Mouse (Mus musculus): ENCODE results near the gene Gas6. TPM values are rescaled to one million over a fixed set of nuclear protein-coding genes. Genes with fewer than 3 reads are reported as not detected.

Gas6 gene
- polyA plus RNA-seq, 1 experiment from 2014 or later = 101 TPM

DNA sequence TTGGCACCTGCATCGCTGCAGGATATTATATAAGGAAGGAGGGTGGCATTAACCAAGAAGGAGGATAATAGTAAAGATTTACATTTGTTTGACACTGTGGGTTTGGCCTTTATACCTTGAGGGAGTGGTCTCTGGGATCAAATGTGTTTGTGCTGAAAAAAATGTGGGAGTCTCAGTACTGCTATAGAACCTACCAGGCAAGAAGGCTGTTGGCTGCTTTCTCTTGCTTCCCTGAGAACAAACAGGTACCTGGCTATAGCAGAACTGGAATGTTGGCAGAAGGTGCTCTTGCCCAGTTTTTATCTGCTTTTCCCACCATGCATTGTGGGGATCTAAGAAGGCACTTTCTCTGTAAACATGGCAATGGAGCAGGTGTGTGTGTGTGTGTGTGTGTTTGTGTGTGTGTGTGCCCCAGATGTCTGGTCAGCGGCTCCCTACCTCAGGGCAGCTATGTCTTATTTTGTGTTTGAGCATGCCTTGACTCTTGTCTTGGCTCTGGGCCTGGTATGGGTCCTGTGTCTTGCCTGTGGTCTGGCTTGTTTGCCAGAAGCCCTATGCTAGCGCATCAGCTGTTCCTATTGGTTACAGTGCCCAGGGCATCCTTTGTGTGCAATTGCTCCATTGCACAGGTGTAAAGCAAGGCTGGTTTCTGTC lies 13.1 kb upstream of the Gas6 start:
- CTCF ChIA-PET = no interaction called here
- POLR2A ChIA-PET = interaction anchor here (0.6 kb wide), 1 partner anchor 10 kb away, joined by 3 read pairs; no protein-coding TSS in a partner anchor
- ATAC-seq = no peak

DNA sequence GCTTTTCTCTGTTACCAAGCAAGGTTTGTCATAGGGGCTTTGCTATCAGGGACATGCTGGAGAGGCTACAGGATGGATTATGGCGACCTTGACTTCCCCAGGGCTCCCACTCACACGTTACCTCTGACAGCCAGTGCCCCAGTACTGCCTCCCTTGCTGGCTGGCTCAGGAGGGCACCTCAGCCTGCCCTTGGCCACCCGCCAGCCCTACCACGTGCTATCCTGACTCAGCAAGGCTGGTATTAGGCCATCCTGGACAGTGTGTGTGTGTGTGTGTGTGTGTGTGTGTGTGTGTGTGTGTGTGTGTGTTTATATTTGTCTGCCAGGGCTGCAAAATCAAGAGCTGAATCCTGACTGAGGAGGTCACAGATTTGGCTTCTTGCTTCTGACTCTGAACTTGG lies 12.6 kb upstream of the Gas6 start:
- peak; percentile 45 for ATAC-seq
- TF ChIP-seq CTCF (IDR thresholded peaks at IDR 0.05) = no peak
- no peaks in the 10 kb centered on the region for H3K27me3 ChIP-seq
- ChIA-PET CTCF (no interaction called here), POLR2A (interaction anchor here (0.6 to 1.0 kb wide), 2 partner anchors 10 to 29 kb away, joined by 3 read pairs; no protein-coding TSS in a partner anchor)
- in situ Hi-C loops (cut with MboI; ENCODE audit: low pct_unique_long_range_greater_than_20kb) = no loop called here
- peak; percentile 78 for DNase-seq (ENCODE audit: low read depth, low spot score)

More for the DNA sequence above, 13.1 kb upstream of the Gas6 start:
- DNase-seq (ENCODE audit: low read depth, low spot score) = no peak
- H3K27me3 ChIP-seq = no peaks in the 10 kb centered on the region
- TF ChIP-seq CTCF (IDR thresholded peaks at IDR 0.05) = no peak
- in situ Hi-C loops (cut with MboI; ENCODE audit: low pct_unique_long_range_greater_than_20kb) = no loop called here

DNA sequence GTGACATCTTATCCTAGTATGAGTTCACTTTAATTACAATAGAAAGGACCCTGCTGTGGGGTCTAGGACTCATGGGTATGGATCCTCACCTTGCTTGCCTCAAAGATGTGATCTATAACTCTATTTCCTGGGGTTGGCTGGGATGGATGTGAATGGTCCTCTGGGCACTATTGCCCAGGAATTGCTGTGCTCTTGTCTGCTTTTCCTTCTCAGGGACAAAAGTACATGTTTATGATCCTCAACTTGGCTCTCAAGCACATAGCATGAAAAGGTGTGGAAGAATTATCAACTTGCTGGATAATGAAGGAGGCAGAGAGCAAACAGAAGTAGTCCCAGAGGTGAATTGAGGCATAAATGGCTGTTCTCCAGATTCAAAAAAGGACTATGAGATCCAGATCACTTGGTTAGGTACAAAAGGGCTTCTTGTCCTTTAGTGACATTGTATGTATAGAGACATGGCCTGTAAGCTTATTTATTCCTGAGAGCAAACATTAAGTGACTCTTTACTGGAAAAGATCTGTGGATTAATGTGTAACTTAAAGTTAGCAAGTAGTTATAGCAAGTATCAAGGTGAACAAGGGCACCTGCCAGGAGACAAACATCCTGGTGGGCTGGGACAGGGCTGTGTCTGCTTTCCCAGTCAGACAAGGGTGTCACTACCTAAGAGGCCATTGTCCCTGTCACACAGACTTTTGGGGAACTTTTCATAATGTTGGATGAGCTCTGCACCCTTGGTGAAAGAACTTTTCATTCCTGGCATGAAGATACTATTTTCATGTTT lies 10.8 kb upstream of the Gas6 start:
- ChIA-PET CTCF (no interaction called here), POLR2A (interaction anchor here (0.6 kb wide), 1 partner anchor 19 kb away, joined by 3 read pairs; no protein-coding TSS in a partner anchor)
- in situ Hi-C loops (cut with MboI; ENCODE audit: low pct_unique_long_range_greater_than_20kb) = no loop called here
- TF ChIP-seq CTCF (IDR thresholded peaks at IDR 0.05) = no peak
- DNase-seq (ENCODE audit: low read depth, low spot score) (no peak), ATAC-seq (no peak)
- H3K27me3 ChIP-seq = no peaks in the 10 kb centered on the region

DNA sequence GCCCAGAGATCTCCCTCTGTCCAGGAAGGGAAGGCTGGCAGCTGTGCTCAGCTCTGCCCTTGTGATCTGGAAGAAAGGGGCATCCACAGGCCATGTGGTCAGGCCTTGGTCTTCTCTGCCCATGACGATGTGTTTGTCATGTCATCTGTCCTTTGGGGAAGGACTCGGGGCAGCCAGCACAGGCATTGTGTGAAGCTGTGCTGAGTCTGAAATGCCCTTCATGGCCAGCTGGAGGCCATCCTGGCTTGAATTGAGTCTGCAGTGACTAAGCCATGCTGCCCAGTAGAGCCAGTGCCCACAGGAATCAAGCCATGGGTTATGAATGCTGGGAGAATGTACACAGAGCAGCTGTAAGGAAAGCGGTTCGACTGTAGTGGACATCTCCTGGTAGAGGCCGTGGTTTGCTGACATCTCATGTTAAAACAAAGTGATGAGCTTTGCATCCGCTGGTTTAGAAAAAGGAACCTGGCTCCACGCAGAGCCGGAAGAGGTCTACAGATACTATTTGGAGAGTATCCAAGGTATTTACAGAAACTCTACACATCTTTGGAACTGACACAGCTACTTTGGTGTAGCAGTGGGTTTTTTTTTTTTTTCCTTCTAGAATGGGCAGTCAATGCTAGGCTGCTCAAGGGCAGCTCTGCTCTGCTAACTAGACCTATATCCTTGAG lies 9.8 kb upstream of the Gas6 start:
- ATAC-seq = peak; percentile 51
- no peak for DNase-seq (ENCODE audit: low read depth, low spot score)

DNA sequence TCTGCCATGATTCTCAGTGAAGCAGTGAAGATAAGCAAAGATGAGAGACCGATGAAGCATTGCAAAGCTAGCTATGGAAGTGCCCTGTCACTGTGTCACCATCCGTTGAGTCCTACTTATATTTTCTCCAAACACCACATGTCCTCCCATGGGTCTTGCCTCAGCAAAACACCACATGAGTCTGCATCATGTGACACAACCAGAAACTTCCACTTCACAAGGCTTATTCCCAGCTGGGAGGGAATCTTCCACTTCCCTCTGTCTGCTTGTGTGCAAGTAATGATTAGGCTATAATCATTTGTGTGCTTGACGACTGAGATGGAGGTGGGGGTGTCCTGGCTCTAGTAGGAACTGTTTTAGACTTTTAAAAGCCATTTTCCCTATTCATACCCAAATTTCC lies 6.9 kb upstream of the Gas6 start:
- no peak for DNase-seq (ENCODE audit: low read depth, low spot score)
- ChIA-PET POLR2A (no interaction called here), CTCF (no interaction called here)
- in situ Hi-C loops (cut with MboI; ENCODE audit: low pct_unique_long_range_greater_than_20kb) = no loop called here
- no peak for ATAC-seq
- H3K27me3 ChIP-seq = no peaks in the 10 kb centered on the region
- TF ChIP-seq CTCF (IDR thresholded peaks at IDR 0.05) = no peak

More for the DNA sequence above, 9.8 kb upstream of the Gas6 start:
- POLR2A ChIA-PET = interaction anchor here (0.9 kb wide), 1 partner anchor 12 kb away, joined by 6 read pairs; no protein-coding TSS in a partner anchor
- peak; percentile 16 for TF ChIP-seq CTCF (IDR thresholded peaks at IDR 0.05)
- CTCF ChIA-PET = interaction anchor here (1.0 to 2.2 kb wide), 3 partner anchors 9 to 45 kb away, joined by 3 to 11 read pairs (median 4); no protein-coding TSS in a partner anchor
- no peaks in the 10 kb centered on the region for H3K27me3 ChIP-seq
- in situ Hi-C loops (cut with MboI; ENCODE audit: low pct_unique_long_range_greater_than_20kb) = no loop called here

DNA sequence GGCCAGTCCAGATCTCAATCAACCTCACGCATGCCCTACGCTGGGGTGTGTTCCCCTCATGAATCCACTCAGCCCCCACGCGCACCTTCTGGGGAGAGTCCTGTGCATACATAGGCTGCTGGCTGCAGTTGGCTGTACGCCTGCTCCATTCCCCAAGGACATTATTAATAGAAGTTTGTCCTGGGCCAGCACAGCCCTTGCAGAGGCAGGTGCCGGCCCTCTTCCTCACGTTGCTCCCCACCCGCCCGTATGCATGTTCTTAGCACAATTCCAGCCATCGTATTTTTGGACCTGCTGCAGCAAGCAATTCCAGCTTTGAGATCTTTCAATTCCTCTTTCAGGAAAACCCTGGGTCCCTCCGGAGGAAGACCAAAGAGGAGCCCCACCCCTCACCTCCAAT lies 1.3 kb downstream of the Gas6 start:
- in situ Hi-C loops (cut with MboI; ENCODE audit: low pct_unique_long_range_greater_than_20kb) = loop anchor here (10.0 kb wide), 1 partner anchor 52 kb away; no protein-coding TSS in a partner anchor
- TF ChIP-seq CTCF (IDR thresholded peaks at IDR 0.05) = no peak
- DNase-seq (ENCODE audit: low read depth, low spot score) (no peak), ATAC-seq (no peak)
- ChIA-PET POLR2A (no interaction called here), CTCF (no interaction called here)
- H3K27me3 ChIP-seq = no peaks in the 10 kb centered on the region

DNA sequence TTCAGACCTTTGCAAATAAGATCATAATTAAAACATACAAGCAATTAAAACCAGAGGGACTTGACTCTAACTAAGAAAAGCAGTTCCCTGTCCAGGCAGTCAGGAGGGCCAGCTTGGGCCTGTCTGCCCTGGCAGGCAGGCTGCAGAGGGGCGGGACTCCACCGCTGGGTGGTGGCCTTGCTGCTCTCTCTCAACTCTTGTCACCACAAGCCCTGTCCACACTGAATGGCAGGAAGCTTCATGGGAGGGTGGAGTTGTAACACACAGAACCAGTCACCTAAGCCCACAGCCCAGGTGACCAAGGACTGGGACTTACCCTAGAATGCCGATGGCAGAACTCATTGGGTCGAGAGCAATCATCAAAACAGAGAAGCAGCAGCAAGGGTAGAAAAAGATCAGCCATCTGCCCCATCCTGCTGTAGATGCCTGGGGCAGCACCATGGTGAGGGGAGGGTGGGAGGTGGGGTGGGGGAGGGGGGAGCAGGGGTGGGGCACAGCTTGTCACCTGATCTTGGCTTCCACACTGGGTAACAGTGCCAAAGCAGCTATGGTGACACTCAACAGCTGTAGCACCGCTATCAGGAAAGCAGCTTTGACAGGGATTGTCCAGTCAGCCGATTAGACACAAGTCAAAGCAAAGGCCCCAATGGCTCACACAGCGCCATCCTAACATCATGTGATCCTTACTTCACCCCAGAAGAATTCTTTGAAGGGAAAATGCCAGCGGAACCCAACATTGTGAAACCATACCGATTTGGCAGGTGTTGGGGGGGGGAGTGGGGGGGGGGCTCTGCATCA lies 1.9 kb downstream of the Gas6 start:
- ChIA-PET POLR2A (interaction anchor here (0.8 kb wide), 1 partner anchor 12 kb away, joined by 6 read pairs; no protein-coding TSS in a partner anchor), CTCF (interaction anchor here (2.1 kb wide), 1 partner anchor 16 kb away, joined by 6 read pairs; no protein-coding TSS in a partner anchor)
- DNase-seq (ENCODE audit: low read depth, low spot score) = no peak
- no peaks in the 10 kb centered on the region for H3K27me3 ChIP-seq
- ATAC-seq = no peak
- in situ Hi-C loops (cut with MboI; ENCODE audit: low pct_unique_long_range_greater_than_20kb) = loop anchor here (10.0 kb wide), 1 partner anchor 52 kb away; no protein-coding TSS in a partner anchor
- no peak for TF ChIP-seq CTCF (IDR thresholded peaks at IDR 0.05)

GRCm38 (mm10) chr8:13491491-13492010 lies 2.7 kb downstream of the Gas6 start:
- DNase-seq (ENCODE audit: low read depth, low spot score) = no peak
- H3K27me3 ChIP-seq = no peaks in the 10 kb centered on the region
- in situ Hi-C loops (cut with MboI; ENCODE audit: low pct_unique_long_range_greater_than_20kb) = loop anchor here (10.0 kb wide), 1 partner anchor 53 kb away; no protein-coding TSS in a partner anchor

More at GRCm38 (mm10) chr8:13491491-13492010, 2.7 kb downstream of the Gas6 start:
- no peak for ATAC-seq
- ChIA-PET CTCF (interaction anchor here (1.3 to 2.1 kb wide), 2 partner anchors 9 to 15 kb away, joined by 4 to 6 read pairs; no protein-coding TSS in a partner anchor), POLR2A (interaction anchor here (0.8 kb wide), 1 partner anchor 12 kb away, joined by 6 read pairs; no protein-coding TSS in a partner anchor)
- TF ChIP-seq CTCF (IDR thresholded peaks at IDR 0.05) = no peak
